Mouse (Mus musculus) G1E-ER4 (cell line): ENCODE data around the gene Tcp11x2. TPM values are rescaled to one million over a fixed set of nuclear protein-coding genes. Genes with fewer than 3 reads are reported as not detected.

Experiments
- GATA1 ChIP-seq: IDR thresholded peaks from one replicate; pipeline ENCODE4 v1.8.0; 2012; ENCODE audit warnings: low read length, inconsistent platforms
- polyA plus RNA-seq: library from polyadenylated mRNA; stranded (reverse); fragments of >175 nt; gene quantifications from 2 replicates; pipeline ENCODE4 v1.2.3, GENCODE M21; 2012

Gene Tcp11x2
- polyA plus RNA-seq: not detected in 2 replicates

DNA sequence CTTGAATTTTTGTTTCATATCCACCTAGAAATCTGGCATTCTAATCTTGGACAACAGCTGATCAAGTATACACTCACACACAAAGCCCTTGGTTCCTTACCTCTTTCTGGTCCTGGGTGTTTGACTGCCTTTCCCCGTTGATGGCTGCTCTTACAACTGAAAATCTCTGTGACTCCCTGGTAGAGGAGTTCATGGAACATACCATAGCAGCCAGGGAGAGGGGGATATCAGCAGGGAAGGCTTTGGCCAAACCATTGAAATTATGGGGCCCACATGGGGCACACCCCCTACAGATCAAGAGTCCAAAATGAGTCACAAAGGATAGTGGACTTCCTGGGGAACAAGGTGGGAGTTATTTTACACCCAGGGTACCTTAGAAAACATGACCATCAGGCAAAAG lies at the start of gene Tcp11x2:
Gene Tcp11x2 (minus strand): TSS at position 158 of the 400 bp plus-strand sequence.
- TF ChIP-seq GATA1: no peak

GRCm38 (mm10) chrX:135743056-135743355 lies 49.4 kb upstream of the Tcp11x2 start:
- no peak for TF ChIP-seq GATA1

DNA sequence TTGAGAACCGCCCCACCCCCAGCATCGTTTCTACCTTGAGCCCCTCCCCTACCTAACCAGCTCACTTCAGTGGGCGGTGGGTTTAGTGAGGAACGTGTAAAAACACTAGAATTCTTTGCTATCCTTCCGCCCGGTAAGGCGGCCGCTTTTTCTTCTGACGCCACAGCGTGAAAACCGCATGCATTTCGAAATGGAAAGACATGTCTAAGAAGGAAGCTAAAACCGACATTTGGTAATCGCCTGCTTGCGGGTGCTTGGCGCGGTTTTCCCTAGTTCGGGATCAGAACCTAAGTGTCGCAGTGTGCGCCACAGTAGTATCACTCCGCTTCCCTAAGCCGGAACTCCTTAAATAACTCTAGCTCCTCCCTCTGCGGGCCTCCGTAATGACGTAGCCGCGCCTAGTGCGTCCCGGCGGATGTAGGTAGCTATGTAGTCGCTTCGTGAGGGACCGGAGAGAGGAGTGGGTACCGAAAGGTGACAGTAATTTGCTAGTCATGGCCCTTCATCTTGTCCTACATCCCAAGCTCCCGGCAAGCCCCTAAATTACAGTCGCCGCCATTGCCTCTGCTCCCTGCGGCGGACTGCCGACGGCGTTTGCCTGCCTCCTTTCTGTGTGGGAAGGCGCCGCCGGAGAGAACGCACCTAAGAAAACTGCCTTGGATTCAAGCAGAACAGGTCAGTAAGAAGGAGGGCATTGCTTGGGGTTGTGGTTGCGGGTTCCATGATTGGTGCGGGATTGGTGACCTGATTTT lies 48.9 kb upstream of the Tcp11x2 start, which contains the start of the genes Armcx5 and Gprasp1:
Gene Armcx5 (plus strand): TSS at position 430 of the 752 bp plus-strand sequence.
Gene Gprasp1 (plus strand): TSS at position 430 of the 752 bp plus-strand sequence.
- TF ChIP-seq GATA1: no peak

- TF ChIP-seq GATA1: no peak
These were observed 45.3 kb upstream of the Tcp11x2 start for GRCm38 (mm10) chrX:135738730-135739520.

GRCm38 (mm10) chrX:135725161-135725560 lies 31.6 kb upstream of the Tcp11x2 start, which contains the start of gene Tmsb15a:
Gene Tmsb15a, minus strand, starts transcription at chrX:135725261.
- no peak for TF ChIP-seq GATA1

DNA sequence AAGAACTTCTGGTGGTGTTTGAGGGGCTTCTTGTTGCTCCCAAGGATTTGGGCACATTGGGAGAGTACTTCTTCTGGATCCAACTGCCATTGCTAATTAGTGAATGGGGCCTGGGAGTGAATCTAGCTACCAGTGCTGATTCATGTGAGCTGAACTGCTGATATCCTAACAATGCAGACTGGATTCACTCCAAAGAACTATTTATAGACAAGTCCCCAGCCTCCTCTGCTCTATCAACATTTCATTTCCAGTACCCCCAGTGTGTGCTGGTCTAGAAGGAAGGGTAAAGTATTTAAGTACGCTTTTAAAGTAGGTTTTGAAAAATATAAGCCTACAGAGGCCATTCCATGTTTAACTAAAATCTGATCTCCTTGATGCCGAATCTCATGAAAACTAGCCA lies 19.3 kb upstream of the Tcp11x2 start:
- TF ChIP-seq GATA1: no peak

GRCm38 (mm10) chrX:135704349-135704748 lies 10.8 kb upstream of the Tcp11x2 start:
- TF ChIP-seq GATA1: no peak

DNA sequence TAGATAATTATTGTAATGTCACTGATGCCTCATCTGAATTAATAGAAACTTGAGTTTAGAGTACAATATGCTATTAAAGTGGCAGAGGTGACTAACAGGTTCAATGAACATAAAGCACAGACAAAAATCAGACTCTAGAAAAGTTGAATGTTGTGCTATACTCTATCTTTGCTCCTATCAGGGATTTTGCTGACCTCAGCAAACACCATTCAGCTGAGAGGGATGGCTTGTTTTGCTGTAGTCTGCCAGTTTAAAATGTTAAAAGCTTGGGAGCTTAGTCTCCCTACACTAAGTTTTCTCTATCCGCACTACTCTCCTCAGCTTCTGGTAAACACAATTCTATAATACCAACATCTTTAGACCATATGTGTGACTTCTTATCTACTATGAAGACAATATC lies 9.5 kb upstream of the Tcp11x2 start:
- no peak for TF ChIP-seq GATA1

- no peak for TF ChIP-seq GATA1
These were observed 5.8 kb downstream of the Tcp11x2 start for GRCm38 (mm10) chrX:135687802-135688201.

DNA sequence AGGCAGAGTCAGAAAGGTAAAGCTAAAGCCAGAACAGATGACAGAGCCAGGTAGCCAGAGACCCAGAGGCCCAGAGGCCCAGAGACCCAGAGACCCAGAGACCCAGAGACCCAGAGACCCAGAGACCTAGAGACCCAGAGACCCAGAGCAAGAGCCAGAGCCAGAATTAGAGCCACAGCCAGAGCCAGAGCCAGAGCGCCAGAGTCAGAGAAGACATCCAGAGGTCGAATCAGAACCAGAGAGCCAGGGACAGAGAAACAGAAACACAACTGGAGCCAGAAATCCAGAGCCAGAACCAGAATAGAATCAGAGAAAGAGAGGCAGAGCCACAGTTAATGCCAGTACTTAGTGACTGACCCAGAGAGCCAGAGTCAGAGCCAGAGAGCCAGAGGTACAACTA lies 11.7 kb downstream of the Tcp11x2 start:
- TF ChIP-seq GATA1: no peak

DNA sequence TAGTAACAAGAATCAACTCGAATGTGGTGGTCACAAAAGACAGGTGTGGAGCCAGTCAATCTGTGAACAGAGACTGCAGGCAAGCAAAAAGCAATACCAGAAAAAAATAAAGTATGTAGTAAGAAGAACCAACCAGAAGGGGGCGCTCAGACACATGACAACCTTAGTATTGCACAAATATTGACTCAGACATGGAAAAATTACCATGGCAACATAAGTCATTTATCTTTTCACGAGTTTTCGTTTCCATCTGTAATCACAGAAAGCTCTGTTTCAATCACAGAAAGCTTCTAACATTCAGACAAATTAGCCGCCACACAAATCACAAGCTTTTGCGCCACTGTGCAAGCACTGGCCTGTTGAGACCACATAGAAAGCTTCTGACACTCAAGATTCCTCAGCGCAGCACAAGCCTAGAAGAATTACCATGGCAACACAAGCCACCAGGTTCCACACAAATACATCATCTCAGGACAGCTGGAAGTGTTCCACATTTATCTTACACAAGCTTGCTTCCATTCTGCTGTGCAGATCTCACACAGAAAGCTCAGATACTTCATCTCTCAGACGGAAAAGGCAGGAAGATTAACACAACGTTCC lies 41.3 kb downstream of the Tcp11x2 start:
- no peak for TF ChIP-seq GATA1

DNA sequence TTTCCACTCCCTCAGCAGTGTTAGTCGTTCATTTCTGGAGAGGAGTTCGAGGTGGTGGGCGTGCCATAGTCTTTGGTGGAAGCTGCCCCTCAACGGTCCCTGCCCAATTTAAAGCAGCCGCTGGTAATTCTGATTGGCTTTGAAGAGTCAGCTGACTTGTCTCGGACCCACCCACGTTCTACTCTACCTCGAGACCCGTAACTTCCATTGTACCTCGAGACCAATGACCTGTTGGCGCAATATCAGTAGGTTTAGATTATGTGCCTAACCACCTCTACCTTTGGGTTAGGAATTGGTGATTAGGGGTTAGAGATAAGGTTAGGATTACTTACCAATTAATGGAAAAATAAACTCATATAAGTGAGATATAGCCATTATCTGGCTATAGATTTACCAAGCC lies 66.0 kb downstream of the Tcp11x2 start, which contains the start of gene Prame:
Gene Prame (minus strand): TSS at position 101 of the 400 bp plus-strand sequence.
- no peak for TF ChIP-seq GATA1

Other genes starting within 250 kb of the Tcp11x2 start
- not detected in 2 replicates for gene AV320801, start 199.2 kb downstream of the Tcp11x2 start, polyA plus RNA-seq
- gene Nxf7, start 95.0 kb downstream of the Tcp11x2 start, polyA plus RNA-seq: not detected in 2 replicates
- gene Prame, start 66.1 kb downstream of the Tcp11x2 start, polyA plus RNA-seq: not detected in 2 replicates
- not detected in 2 replicates for gene Tmsb15a, start 31.5 kb upstream of the Tcp11x2 start, polyA plus RNA-seq
- 0.39 and 0.54 TPM in 2 replicates for gene Armcx5, start 48.9 kb upstream of the Tcp11x2 start, polyA plus RNA-seq
- gene Gprasp1, start 48.9 kb upstream of the Tcp11x2 start, polyA plus RNA-seq: 0.71 and 19.3 TPM in 2 replicates
- gene Bhlhb9, start 103.8 kb upstream of the Tcp11x2 start, polyA plus RNA-seq: 29.3 and 55.1 TPM in 2 replicates
- not detected in 2 replicates for gene Gprasp2, start 145.2 kb upstream of the Tcp11x2 start, polyA plus RNA-seq